Comparison of ENCODE assay signal across 16 mouse cellular contexts in the genomic region with DNA sequence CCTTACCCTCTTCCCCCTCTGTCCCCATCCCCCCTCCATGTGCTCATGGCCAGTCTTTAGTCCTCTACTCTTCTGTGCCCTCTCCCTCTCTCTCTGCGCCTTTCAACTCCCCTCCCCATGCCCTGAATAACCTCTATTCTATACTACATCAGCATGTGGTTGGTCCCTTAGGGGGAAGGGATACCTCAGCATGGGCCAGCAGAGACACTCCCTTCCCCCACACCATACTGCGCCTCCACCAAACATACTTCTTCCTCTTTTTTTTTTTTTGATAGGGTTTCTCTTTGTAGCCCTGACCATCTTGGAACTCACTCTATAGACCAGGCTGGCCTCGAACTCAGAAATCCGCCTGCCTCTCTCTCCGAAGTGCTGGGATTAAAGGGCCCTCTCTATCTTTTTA. TPM values are rescaled to one million over a fixed set of nuclear protein-coding genes. Genes with fewer than 3 reads are reported as not detected.
DNase-seq lines count a peak whose midpoint lies in the region; ATAC-seq and TF ChIP-seq lines count a peak whose summit lies in the region.
"Had no signal": no experiment of that assay in that cellular context is flagged by ENCODE, and none has a peak within 500 bp of the region (broad histone marks: within the 10 kb centered on the region; RNA-seq: fewer than 3 reads in every experiment).

No protein-coding gene starts in this region.

- no peaks in the 10 kb centered on the region for H3K36me3 ChIP-seq in kidney, adult 2 months (ENCODE audit: control insufficient read depth, insufficient read depth, low read length)
- H3K36me3 ChIP-seq in liver, embryonic 16.5 days (ENCODE audit: control insufficient read depth, insufficient read depth) = no peaks in the 10 kb centered on the region
- H3K36me3 ChIP-seq: intestine, embryonic 15.5 days had no signal

- TF ChIP-seq CTCF in kidney, adult 2 months (conservative IDR thresholded peaks at IDR 0.05; ENCODE audit: insufficient read depth, insufficient read length, low read depth, low read length) = no peak

- H3K27ac ChIP-seq in kidney, adult 2 months (ENCODE audit: insufficient read depth, low read depth, low read length) = peak overlapping the region; percentile 84
- H3K27ac ChIP-seq in liver, embryonic 16.5 days (ENCODE audit: low read length) = no peak overlapping the region
- H3K27ac ChIP-seq: intestine, embryonic 15.5 days had no signal

- peak; percentile 18; the same call in 1 of the 2 replicates for ATAC-seq in liver, embryonic 16.5 days (ENCODE audit: low read depth)
- ATAC-seq: intestine, embryonic 15.5 days; Patski had no signal

- no peak overlapping the region for H3K9ac ChIP-seq in liver, embryonic 16.5 days (ENCODE audit: low read depth, low read length)
- H3K9ac ChIP-seq: intestine, embryonic 15.5 days; lung, embryonic 14.5 days had no signal

- H3K4me3 ChIP-seq in kidney, adult 2 months (ENCODE audit: insufficient read depth, low read depth, low read length) = no peak overlapping the region
- H3K4me3 ChIP-seq in liver, embryonic 16.5 days (ENCODE audit: low read depth, low read length) = no peak overlapping the region
- H3K4me3 ChIP-seq: intestine, embryonic 15.5 days; limb, embryonic 10.5 days had no signal

- H3K4me2 ChIP-seq in liver, embryonic 16.5 days (ENCODE audit: low read depth, low read length) = no peak overlapping the region
- H3K4me2 ChIP-seq: intestine, embryonic 15.5 days; lung, embryonic 14.5 days; midbrain, embryonic 11.5 days had no signal

- H3K4me1 ChIP-seq in kidney, adult 2 months (ENCODE audit: control insufficient read depth, insufficient read depth, low read length) = peaks cover 51% of the 10 kb centered on the region
- peaks cover 58% of the 10 kb centered on the region for H3K4me1 ChIP-seq in liver, embryonic 16.5 days (ENCODE audit: control insufficient read depth, low read depth, low read length)

- intact Hi-C loops in heart, postnatal 25 days (cut with DNase I) = no loop called here

- WGBS in kidney, adult 2 months = 86% methylated on average over 5 of the region's 5 CpGs
- 47% methylated on average over 5 of the region's 5 CpGs for WGBS in liver, embryonic 16.5 days (ENCODE audit: insufficient replicate concordance)

- DNase-seq in kidney, adult 2 months = no peak
- DNase-seq in kidney, adult 11 months = no peak
- DNase-seq in 416B (ENCODE audit: low read depth) (peak; percentile 39), MEL-GATA-1-ER (ENCODE audit: extremely low read depth, low read depth) (peak; percentile 60)
- no peak for DNase-seq in cerebellum, adult 11 months
- no peak for DNase-seq in heart, postnatal 25 days (ENCODE audit: low spot score)
- DNase-seq: cerebellum, adult 9-10 months; heart, postnatal 36 days; kidney, postnatal 25 days; thymus, postnatal 14 days had no signal

- TF ChIP-seq POLR2A in kidney, adult 2 months (IDR thresholded peaks at IDR 0.05; ENCODE audit: low read depth, low read length) = no peak

- no peaks in the 10 kb centered on the region for H3K27me3 ChIP-seq in kidney, adult 2 months (replicated peaks; ENCODE audit: control insufficient read depth, insufficient read depth, low read length)
- no peaks in the 10 kb centered on the region for H3K27me3 ChIP-seq in liver, embryonic 16.5 days (ENCODE audit: control insufficient read depth, insufficient read depth, low read depth, low read length)
- H3K27me3 ChIP-seq: intestine, embryonic 15.5 days; Patski had no signal

- no peaks in the 10 kb centered on the region for H3K9me3 ChIP-seq in liver, embryonic 16.5 days (replicated peaks; ENCODE audit: control insufficient read depth, low read length)
- H3K9me3 ChIP-seq: intestine, embryonic 15.5 days; limb, embryonic 10.5 days had no signal

RNA-seq across cellular contexts. Expression of gene Gna12, which starts 15.8 kb away (rescaled TPM):
- polyA plus RNA-seq in kidney, adult 2 months (2012; rRNA removed) = 122 and 136 TPM in 2 replicates
- 1.9 and 2.4 TPM in 2 replicates for polyA plus RNA-seq in liver, embryonic 16.5 days (2015; fragmentation: Nextera tagmentation; extraction: Ambion mirVana)
- 10 to 100 TPM; 89.2 to 97.2 TPM for total RNA-seq in heart, postnatal 25 days (2021)

Comparison
In these comparisons a context has a peak if more than half of its experiments do, and no peak if none do; other contexts are left out.
1. DNase-seq: peak in 416B (single experiment) and MEL-GATA-1-ER (single experiment); none in kidney, adult 2 months (single experiment), kidney, adult 11 months (single experiment), cerebellum, adult 11 months (single experiment) and heart, postnatal 25 days (single experiment).
2. RNA of gene Gna12, which starts 15.8 kb away (polyA plus RNA-seq): 122 to 136 TPM in kidney, adult 2 months; 1.9 to 2.4 TPM in liver, embryonic 16.5 days; every median in the first group is over 10 times any median in the second.